Mouse (Mus musculus) neural tube, embryonic 11.5 days (tissue): ENCODE results near the gene Satl1. TPM values are rescaled to one million over a fixed set of nuclear protein-coding genes. Genes with fewer than 3 reads are reported as not detected.
"Not testable (repeated sequence)": the region's sequence is repeated elsewhere in the genome, so short reads cannot be mapped to it uniquely, and the experiment has no call there.

Experiments used
- ATAC-seq: fragments of 200-750 bp; cut with Nextera tagmentation; 2 replicates; pipeline ENCODE4 v1.8.0; 2017; ENCODE audit warnings: moderate number of reproducible peaks, mild to moderate bottlenecking, moderate TSS enrichment, moderate library complexity; ENCODE audit not compliant: insufficient read depth, low FRiP score, low TSS enrichment
- DNase-seq: peaks from one replicate; pipeline ENCODE4 v3.0.0-alpha.2; 2015; ENCODE audit warnings: low spot score
- H3K27ac ChIP-seq: fragments of 300-500 bp; sonication (generic); 2 replicates; pipeline ENCODE4 v1.5.1; 2014; ENCODE audit warnings: low read depth, mild to moderate bottlenecking, low read length
- H3K27me3 ChIP-seq: fragments of 300-500 bp; sonication (generic); 2 replicates; pipeline ENCODE4 v1.6.1; 2014; ENCODE audit warnings: mild to moderate bottlenecking, low read length, mixed read lengths; ENCODE audit not compliant: control insufficient read depth, insufficient read depth
- H3K36me3 ChIP-seq: fragments of 300-500 bp; sonication (generic); 2 replicates; pipeline ENCODE4 v1.6.1; 2014; ENCODE audit warnings: mild to moderate bottlenecking, low read length, moderate library complexity, mixed read lengths; ENCODE audit not compliant: control insufficient read depth, insufficient read depth
- H3K4me1 ChIP-seq: fragments of 300-500 bp; sonication (generic); 2 replicates; pipeline ENCODE4 v1.6.1; 2014; ENCODE audit warnings: low read length, mixed read lengths; ENCODE audit not compliant: control insufficient read depth, insufficient read depth
- H3K4me2 ChIP-seq: fragments of 300-500 bp; sonication (generic); 2 replicates; pipeline ENCODE4 v1.6.1; 2014; ENCODE audit warnings: low read depth, mild to moderate bottlenecking, moderate library complexity
- H3K4me3 ChIP-seq: fragments of 300-500 bp; sonication (generic); 2 replicates; pipeline ENCODE4 v1.5.1; 2014; ENCODE audit warnings: low read depth, low read length
- H3K9ac ChIP-seq: fragments of 300-500 bp; sonication (generic); 2 replicates; pipeline ENCODE4 v1.6.1; 2014; ENCODE audit warnings: mild to moderate bottlenecking, low read length
- H3K9me3 ChIP-seq: fragments of 300-500 bp; sonication (generic); 2 replicates; pipeline ENCODE4 v1.6.1; 2016; ENCODE audit warnings: low read length; ENCODE audit not compliant: control insufficient read depth
- WGBS: fragments of 180-500 bp; shearing (Covaris S2); extraction: QIAGEN DNeasy Blood & Tissue Kit; methylation state at CpG from one replicate; pipeline ENCODE4 v1.1.7; 2014; 5-methylcytosine and 5-hydroxymethylcytosine counted together
- polyA plus RNA-seq: library from polyadenylated mRNA; unstranded; fragments of >200 nt; fragmentation: Nextera tagmentation; extraction: Ambion mirVana; gene quantifications from 2 replicates; pipeline ENCODE4 v1.2.1, GENCODE M21; 2014

The Satl1 gene
- not detected in 2 replicates for polyA plus RNA-seq

GRCm38 (mm10) chrX:112406679-112407078, at the start of gene Satl1:
Gene Satl1 (minus strand): TSS chrX:112406779.
- no peak for DNase-seq
- Histone ChIP-seq H3K9me3 (no peaks in the 10 kb centered on the region), H3K4me1 (no peaks in the 10 kb centered on the region), H3K36me3 (no peaks in the 10 kb centered on the region), H3K4me3 (no peak within 1 kb of the TSS), H3K27me3 (no peaks in the 10 kb centered on the region), H3K27ac (no peak within 1 kb of the TSS), H3K4me2 (no peak within 1 kb of the TSS), H3K9ac (no peak within 1 kb of the TSS)
- no peak for ATAC-seq
- WGBS, result 89% methylated on average over 3 of the region's 3 CpGs

GRCm38 (mm10) chrX:112438064-112438463, 31.5 kb upstream of the Satl1 start:
- no peak for DNase-seq
- H3K4me1 ChIP-seq, result no peaks in the 10 kb centered on the region
- H3K9ac ChIP-seq, result no peak overlapping the region
- no peaks in the 10 kb centered on the region for H3K27me3 ChIP-seq
- H3K4me3 ChIP-seq, result no peak overlapping the region
- H3K27ac ChIP-seq, result no peak overlapping the region
- no peaks in the 10 kb centered on the region for H3K9me3 ChIP-seq
- no peak for ATAC-seq
- H3K4me2 ChIP-seq, result no peak overlapping the region
- H3K36me3 ChIP-seq, result no peaks in the 10 kb centered on the region
- WGBS, result 89% methylated on average over 2 of the region's 2 CpGs

GRCm38 (mm10) chrX:112437580-112437979, 31.0 kb upstream of the Satl1 start:
- ATAC-seq, result no peak
- no peaks in the 10 kb centered on the region for H3K4me1 ChIP-seq
- 92% methylated on average over 1 of the region's 1 CpGs for WGBS

GRCm38 (mm10) chrX:112422998-112423397, 16.4 kb upstream of the Satl1 start:
- H3K4me2 ChIP-seq, H3K36me3 ChIP-seq, H3K27ac ChIP-seq, H3K4me1 ChIP-seq, H3K4me3 ChIP-seq, H3K9ac ChIP-seq, ATAC-seq, H3K9me3 ChIP-seq, DNase-seq, H3K27me3 ChIP-seq: not testable (repeated sequence)
- WGBS, result 56% methylated on average over 2 of the region's 2 CpGs

More at GRCm38 (mm10) chrX:112437580-112437979, 31.0 kb upstream of the Satl1 start:
- Histone ChIP-seq H3K9me3 (no peaks in the 10 kb centered on the region), H3K4me3 (no peak overlapping the region), H3K27me3 (no peaks in the 10 kb centered on the region), H3K9ac (no peak overlapping the region), H3K4me2 (no peak overlapping the region), H3K36me3 (no peaks in the 10 kb centered on the region), H3K27ac (no peak overlapping the region)
- no peak for DNase-seq

GRCm38 (mm10) chrX:112412309-112412708, 5.7 kb upstream of the Satl1 start:
- Histone ChIP-seq H3K27me3 (no peaks in the 10 kb centered on the region), H3K9ac (no peak overlapping the region), H3K4me2 (no peak overlapping the region), H3K4me3 (no peak overlapping the region), H3K36me3 (no peaks in the 10 kb centered on the region), H3K9me3 (no peaks in the 10 kb centered on the region), H3K4me1 (no peaks in the 10 kb centered on the region), H3K27ac (no peak overlapping the region)
- WGBS, result 72% methylated on average over 2 of the region's 2 CpGs
- no peak for ATAC-seq
- DNase-seq, result no peak

GRCm38 (mm10) chrX:112370577-112371410, 35.8 kb downstream of the Satl1 start:
- DNase-seq, result peak; percentile 47
- not testable (repeated sequence) for H3K36me3 ChIP-seq, H3K27ac ChIP-seq, H3K27me3 ChIP-seq, H3K9ac ChIP-seq, H3K9me3 ChIP-seq, H3K4me2 ChIP-seq, H3K4me1 ChIP-seq, H3K4me3 ChIP-seq
- 88% methylated on average over 5 of the region's 5 CpGs for WGBS
- ATAC-seq, result peak; percentile 98

GRCm38 (mm10) chrX:112368426-112368825, 38.2 kb downstream of the Satl1 start:
- ATAC-seq (no peak), DNase-seq (no peak)
- WGBS, result 48% methylated on average over 4 of the region's 4 CpGs

GRCm38 (mm10) chrX:112348395-112348791, 58.2 kb downstream of the Satl1 start:
- Histone ChIP-seq H3K4me1 (no peaks in the 10 kb centered on the region), H3K36me3 (no peaks in the 10 kb centered on the region), H3K9ac (no peak overlapping the region), H3K4me2 (no peak overlapping the region), H3K9me3 (no peaks in the 10 kb centered on the region), H3K4me3 (no peak overlapping the region), H3K27ac (no peak overlapping the region), H3K27me3 (no peaks in the 10 kb centered on the region)
- ATAC-seq (no peak), DNase-seq (no peak)
- WGBS, result 52% methylated on average over 3 of the region's 3 CpGs

More at GRCm38 (mm10) chrX:112368426-112368825, 38.2 kb downstream of the Satl1 start:
- Histone ChIP-seq H3K4me2 (no peak overlapping the region), H3K9ac (no peak overlapping the region), H3K9me3 (peaks cover 5% of the 10 kb centered on the region), H3K27ac (no peak overlapping the region), H3K36me3 (no peaks in the 10 kb centered on the region), H3K27me3 (no peaks in the 10 kb centered on the region), H3K4me1 (no peaks in the 10 kb centered on the region), H3K4me3 (no peak overlapping the region)
